Mouse (Mus musculus) heart, adult 8-10 months (tissue): Measurements from ENCODE around the gene Rab6b. TPM values are rescaled to one million over a fixed set of nuclear protein-coding genes. Genes with fewer than 3 reads are reported as not detected.

Experiments used
- DNase-seq: peaks from one replicate; pipeline ENCODE4 v3.0.0; 2022; ENCODE audit warnings: low spot score
- total RNA-seq, 4 experiments: library from RNA; stranded (reverse); gene quantifications; 2 replicates each; pipeline ENCODE4 v1.2.4; 2022

The Rab6b gene
- 1 to 10 TPM; 1.3 to 2.7 (median 2.1) TPM for total RNA-seq

DNA sequence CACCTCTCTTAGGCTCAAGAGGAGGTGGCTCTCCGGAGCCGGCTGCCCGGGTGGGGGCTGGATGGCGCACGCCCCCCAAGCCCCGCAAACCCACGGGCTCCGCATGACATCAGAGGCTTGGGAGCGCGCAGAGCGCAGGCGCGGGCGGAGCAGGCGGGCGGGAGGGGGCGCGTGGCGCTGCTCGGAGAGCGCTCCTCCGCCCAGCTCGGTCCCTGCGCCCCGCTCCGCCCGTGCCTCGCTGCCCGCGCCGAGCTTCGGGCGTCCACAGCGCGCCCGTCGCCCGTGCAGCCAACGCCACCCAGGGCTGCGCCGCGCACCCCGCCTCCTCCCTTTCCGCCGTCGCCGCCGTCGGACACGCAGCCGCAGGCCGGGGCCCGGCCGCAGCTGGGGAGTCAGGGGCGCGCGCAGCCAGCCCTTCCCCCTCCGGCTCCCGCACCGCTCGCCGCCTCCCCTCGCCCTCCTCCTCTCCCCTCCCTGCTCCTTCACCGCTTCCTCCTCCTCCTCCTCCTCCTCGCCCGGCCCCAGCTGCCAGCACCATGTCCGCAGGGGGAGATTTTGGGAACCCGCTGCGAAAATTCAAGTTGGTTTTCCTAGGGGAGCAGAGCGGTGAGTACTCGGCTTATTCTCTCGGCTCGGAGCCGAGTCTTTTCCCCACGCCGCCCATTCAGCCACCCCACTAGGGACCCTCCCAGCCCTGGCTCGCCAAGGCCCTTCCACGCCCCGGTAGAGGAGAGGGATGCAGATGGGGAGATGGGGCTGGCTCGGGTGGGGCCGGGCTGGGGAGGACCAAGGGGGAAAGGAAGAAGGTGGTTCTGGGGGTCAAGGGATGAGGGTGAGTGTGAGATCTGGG is at the start of gene Rab6b:
Gene Rab6b, plus strand, starts transcription at position 167 of the 850 bp plus-strand sequence.
- DNase-seq: no peak

DNA sequence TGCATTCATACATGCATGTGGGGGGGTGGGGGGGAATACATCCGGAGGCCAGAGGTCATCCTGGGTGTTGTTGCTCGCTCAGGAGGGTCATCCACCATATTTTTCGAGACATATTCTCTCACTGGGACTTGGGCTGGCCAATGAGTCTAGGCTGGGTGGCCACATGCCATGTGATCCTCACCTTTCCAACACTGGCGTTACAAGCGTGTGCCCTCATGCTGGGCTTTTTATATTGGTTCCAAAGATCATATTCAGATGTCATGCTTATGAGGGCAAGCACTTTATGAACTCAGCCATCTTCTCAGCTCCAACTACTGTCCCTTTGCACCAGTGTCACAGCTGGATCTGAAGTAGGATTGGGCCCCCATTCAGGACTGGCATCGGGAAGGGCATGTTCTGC is 48.0 kb upstream of the Rab6b start:
- no peak for DNase-seq

GRCm38 (mm10) chr9:103066845-103067244 is 44.7 kb upstream of the Rab6b start:
- DNase-seq: no peak

- DNase-seq: no peak
Observed at GRCm38 (mm10) chr9:103067651-103068050, 43.9 kb upstream of the Rab6b start.

DNA sequence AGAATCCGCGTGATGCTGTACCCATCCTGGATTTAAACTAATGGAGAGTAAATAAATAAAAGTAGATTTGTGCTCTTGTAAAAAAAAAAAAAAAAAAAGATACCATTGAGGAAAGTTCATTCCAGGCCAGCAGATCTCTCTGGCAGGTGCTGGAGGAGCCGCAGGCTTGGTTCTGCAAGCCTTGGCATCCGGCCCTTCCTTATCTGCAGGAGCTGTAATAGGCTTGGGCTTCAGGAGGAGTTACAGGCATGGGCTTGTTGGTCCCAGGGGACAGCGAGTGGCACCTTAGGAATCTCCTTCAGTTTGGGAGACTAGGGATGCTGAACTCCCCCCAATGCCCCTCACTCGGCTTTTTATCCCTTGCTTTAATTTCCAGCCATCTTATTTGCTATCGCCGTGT is 42.8 kb upstream of the Rab6b start:
- DNase-seq: no peak

DNA sequence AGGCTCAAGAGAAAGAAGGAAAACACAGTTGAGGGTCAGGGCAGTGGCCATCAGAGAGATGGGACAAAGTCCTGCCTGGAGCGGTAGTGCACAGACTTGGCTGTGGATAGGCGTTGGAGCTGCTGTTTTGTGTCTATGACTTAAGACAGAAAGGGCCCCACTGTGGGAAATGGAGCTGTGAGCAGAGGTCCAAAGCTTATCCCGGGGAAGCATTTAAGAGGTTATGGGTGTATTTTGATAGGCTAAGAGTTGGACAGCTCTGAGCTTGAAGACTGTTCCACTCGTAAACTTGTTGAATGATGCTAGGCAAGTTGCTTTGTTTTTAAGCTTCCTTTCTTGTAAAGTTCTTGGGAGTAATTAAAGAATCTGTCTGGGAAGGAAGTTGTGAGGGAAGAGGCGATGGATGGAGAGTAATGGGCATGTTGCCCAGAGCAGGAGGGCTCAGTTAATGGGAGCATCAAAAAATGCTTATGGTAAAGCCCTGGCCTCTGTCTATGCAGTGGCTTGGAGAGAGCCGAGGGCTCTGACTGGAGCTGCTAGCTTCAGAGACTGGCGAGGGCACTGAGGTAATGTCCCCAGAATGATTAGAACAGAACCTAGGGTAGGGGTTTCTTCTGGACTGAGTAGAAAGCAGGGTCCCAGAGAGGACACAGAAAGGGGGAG is 39.9 kb upstream of the Rab6b start:
- no peak for DNase-seq

DNA sequence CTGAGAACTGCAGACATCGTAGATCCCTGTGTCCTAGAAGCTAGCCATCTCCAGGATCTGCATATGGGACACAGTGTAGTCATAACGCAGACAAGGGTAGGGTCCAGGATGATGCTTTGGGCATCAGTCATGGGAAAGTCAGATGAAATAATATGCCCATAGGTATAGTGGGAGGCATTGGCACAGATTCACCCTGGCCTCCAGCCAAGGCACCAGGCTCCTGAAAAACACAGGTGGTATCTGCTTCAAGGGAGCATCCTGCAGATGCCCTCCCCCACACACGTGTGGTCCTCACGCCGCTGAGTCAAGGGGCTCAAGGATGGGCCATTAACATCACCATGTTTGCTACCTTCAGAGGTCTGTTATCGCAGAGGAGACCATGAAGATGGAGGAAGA is 39.4 kb upstream of the Rab6b start:
- no peak for DNase-seq

DNA sequence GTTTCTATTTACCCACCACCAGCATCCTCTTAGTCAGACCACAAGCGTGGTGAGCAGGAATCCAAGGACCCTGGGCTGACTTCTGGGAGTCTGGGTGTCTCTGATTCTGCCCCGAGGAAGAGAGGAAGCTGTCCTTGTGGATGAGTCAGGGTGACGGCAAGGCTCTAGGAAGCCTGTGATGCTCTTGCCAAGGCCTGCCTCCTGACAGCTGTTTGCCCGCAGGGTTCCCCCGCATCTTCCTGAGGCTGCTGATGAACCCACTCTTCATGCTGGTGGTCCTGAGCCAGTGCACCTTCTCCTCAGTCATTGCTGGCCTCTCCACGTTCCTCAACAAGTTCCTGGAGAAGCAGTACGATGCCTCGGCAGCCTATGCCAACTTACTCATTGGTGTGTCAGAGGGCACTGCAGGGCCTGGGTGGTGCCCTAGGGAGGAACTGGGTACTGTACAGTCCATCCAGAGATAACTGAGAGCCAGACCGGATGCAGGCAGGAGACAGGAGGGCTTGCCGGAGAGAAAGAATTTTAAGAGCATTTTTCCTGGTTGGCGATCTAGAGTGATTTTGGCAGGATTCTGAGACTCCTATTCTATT is 38.6 kb upstream of the Rab6b start:
- DNase-seq: no peak

- DNase-seq: peak; percentile 19
Observed at GRCm38 (mm10) chr9:103076836-103077531, 34.6 kb upstream of the Rab6b start.

- no peak for DNase-seq
Observed at GRCm38 (mm10) chr9:103078194-103078691, 33.3 kb upstream of the Rab6b start.

DNA sequence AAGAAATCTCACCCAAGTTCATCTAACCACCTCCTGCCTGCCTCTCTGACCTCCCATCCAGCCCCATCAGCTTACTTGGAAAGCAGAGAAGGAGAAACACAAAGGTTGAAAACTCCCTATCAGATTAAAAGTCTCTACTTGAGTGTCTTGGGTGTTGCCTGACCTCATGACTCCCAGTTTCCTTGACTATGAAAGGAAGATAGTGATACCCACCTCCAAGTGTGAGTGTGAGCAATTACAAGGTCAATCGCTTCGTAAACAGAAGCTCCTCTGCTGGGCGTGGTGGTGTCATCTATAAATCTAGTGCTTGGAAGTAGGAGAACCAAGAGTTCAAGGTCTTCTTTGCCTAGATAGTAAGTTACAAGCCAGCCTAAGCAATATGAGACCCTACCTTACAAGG is 31.4 kb upstream of the Rab6b start:
- no peak for DNase-seq

DNA sequence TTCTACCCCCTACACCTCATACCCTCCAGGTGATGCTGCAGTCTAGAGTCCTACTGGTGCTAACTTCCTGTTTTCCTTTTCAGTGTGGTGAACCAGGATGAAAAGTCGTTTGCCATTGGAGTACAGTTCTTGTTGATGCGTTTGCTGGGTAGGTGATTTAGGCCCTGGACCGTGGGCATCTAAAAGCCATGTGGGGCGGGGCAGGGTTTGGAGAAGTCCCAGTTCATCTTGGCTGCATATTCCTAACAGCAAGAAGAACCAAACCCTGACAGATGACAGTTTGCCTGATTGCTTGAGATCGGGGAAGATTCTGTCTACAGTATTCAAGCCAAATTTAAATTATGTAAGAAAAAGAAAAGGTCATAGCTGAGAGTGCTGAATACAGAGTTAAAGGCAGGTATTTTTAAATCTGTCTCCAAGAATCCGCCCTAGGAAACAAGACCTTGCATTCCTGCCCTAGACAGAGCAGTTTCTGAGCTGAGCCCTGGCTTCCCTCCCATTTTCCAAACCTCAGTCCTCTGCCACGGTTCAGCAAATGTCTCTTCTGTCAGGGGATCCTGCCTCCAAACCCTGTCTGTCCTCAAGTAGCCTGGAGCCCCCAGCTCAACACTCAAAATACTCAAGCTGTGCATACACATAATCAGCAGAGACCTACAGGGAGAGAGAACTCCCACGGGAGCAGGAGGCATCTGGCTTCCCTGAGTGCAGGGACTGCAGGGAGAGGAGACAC is 29.2 kb upstream of the Rab6b start:
- no peak for DNase-seq

- no peak for DNase-seq
Observed at GRCm38 (mm10) chr9:103083405-103083804, 28.2 kb upstream of the Rab6b start.

- no peak for DNase-seq
Observed at GRCm38 (mm10) chr9:103086736-103087135, 24.9 kb upstream of the Rab6b start.

GRCm38 (mm10) chr9:103087301-103087700 is 24.3 kb upstream of the Rab6b start:
- DNase-seq: no peak

GRCm38 (mm10) chr9:103088661-103089060 is 22.9 kb upstream of the Rab6b start:
- no peak for DNase-seq

DNA sequence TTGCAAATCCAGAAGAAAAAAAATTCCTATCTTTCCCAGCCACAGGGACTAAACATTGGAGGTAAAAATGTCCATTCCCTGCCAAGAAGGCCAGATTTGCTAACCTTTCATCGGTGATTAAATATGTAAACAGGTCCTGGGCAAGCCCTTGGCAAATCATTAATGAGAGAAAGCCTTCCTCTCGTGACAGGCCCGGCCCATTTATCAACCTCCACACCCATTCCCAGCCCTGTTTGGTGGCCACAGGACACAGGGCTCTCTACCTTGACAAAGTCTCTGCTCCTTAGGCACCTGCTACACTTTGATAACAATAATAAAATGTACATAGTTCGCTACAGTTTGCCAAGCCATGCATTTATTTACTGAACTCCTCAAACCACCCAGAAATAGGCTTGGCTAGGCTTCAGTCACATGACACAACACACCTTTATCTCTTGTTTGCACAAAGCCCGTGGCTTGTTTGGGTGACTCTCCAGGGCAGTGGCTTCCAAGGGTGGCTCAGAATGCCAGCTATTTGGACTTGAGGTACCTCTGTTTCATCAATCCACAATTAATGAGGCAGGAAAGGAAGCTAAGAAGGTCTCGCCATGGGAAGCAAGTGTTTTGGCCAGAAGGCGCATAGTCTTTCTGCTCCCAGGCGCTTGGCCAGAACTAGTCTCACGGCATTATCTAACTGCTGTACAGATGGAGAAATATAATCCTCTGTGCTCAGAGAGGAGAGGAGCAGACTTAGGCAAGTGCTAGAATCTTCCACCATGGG is 21.3 kb upstream of the Rab6b start:
- DNase-seq: no peak

DNA sequence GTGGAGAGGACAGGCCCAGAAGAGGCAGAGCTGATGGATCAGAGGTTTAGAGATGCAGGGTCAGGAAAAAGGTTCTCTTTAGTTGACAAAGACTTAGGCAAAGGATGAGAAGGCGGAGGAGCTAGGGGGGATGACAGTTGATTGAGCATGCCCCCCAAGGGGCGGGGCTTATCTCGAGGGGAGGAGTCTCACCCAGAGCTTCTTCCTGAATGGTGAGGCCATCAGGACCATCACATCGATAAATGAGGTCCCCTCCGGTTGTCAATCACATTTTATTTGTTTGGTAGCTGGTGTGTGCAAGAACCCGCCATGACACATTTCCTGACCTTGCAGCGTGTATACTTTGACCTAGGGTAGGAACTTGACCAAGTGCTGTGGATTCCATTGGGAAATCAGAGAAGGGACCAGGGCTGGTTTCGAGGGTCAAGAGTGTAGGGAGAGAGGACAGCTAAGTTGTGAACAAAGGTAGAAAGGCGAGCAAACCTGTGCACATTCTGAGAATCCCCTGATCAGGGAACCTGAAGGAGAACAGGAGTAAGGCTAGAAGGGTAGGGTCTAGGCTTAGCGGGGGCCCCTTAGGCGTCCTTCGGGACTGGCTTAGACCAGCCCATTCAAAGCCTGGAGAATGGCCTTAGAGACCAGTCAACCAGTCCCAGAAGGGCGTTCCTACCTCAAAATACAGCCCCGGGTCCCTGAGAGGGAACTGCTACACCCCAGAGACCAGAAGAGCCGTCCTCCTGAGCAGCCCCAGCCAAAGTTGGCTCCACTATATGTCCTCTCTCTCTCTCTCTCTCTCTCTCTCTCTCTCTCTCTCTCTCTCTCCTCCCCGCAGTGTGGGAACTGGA is 20.3 kb upstream of the Rab6b start:
- DNase-seq: no peak

DNA sequence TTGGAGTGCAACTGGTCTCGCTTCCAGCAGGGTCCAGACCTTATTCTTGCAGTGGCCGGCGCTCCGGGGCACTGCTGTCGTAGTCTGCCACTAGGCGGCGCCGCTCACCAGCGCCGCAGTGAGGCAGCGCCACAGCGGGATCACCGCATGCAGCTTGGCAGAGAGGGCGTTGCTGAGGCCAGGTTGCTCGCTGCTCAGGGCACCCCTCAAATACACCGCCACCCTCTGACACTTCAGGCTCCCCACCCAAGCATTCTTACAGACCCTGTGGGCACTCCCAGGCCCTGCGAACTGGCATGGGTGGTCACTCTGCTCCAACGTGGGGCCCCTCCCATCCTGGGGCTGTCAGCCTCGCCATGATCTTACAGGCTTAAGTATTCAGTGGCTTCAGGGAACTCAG is 19.3 kb upstream of the Rab6b start:
- DNase-seq: peak; percentile 48

DNA sequence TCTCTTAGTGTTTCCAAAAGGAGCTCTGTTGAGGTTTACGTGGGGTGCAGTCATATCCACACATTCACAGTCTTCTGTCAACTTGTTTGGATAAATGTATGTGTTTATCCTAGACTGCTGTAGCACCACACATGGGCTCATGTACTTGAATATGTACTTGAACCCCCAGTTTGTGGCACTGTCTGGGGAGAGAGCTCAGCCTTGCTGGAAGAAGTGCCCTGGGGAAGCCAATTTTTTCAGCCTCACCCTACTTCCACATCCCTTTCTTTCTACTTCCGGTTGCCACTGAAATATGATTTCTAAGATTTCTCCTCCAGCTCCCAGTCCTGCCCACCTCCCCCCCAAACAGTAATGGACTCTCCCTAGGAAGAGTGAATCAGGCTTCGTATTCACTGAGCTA is 17.9 kb upstream of the Rab6b start:
- DNase-seq: no peak
